Mouse (Mus musculus) c-Kit-negative CD71-positive TER-119-positive erythroid progenitor cells, embryonic 14.5 days (primary cell): ENCODE measurements around the gene Ahnak2.

ENCODE experiments used
- DNase-seq: peaks from one replicate; pipeline ENCODE4 v3.0.0-alpha.2; 2013; ENCODE audit warnings: low read depth, low spot score

The Ahnak2 gene

GRCm38 (mm10) chr12:112760154-112760926 lies 42.1 kb downstream of the Ahnak2 start, which contains the start of gene Pld4:
Gene Pld4 (plus strand): TSS chr12:112760655.
- DNase-seq, result no peak

GRCm38 (mm10) chr12:112759471-112759870 lies 43.0 kb downstream of the Ahnak2 start:
- DNase-seq, result no peak

- no peak for DNase-seq
These were observed 44.6 kb downstream of the Ahnak2 start for GRCm38 (mm10) chr12:112757896-112758295.

- DNase-seq, result no peak
These were observed 46.6 kb downstream of the Ahnak2 start for GRCm38 (mm10) chr12:112755900-112756299.

- no peak for DNase-seq
These were observed 50.1 kb downstream of the Ahnak2 start for GRCm38 (mm10) chr12:112752399-112752798.

- DNase-seq, result no peak
These were observed 51.5 kb downstream of the Ahnak2 start for GRCm38 (mm10) chr12:112750976-112751375.

- no peak for DNase-seq
These were observed 54.9 kb downstream of the Ahnak2 start for GRCm38 (mm10) chr12:112747606-112747970.

- no peak for DNase-seq
These were observed 55.5 kb downstream of the Ahnak2 start for GRCm38 (mm10) chr12:112746808-112747605.

- no peak for DNase-seq
These were observed 56.0 kb downstream of the Ahnak2 start for GRCm38 (mm10) chr12:112746461-112746807.

- DNase-seq, result no peak
These were observed 56.7 kb downstream of the Ahnak2 start for GRCm38 (mm10) chr12:112745716-112746115.

- DNase-seq, result no peak
These were observed 57.4 kb downstream of the Ahnak2 start for GRCm38 (mm10) chr12:112744891-112745580.

GRCm38 (mm10) chr12:112744211-112744610 lies 58.2 kb downstream of the Ahnak2 start:
- DNase-seq, result no peak

GRCm38 (mm10) chr12:112743168-112743975 lies 59.1 kb downstream of the Ahnak2 start:
- DNase-seq, result no peak

GRCm38 (mm10) chr12:112742768-112743167 lies 59.7 kb downstream of the Ahnak2 start:
- DNase-seq, result no peak

- no peak for DNase-seq
These were observed 63.4 kb downstream of the Ahnak2 start for GRCm38 (mm10) chr12:112739023-112739568.

GRCm38 (mm10) chr12:112738281-112739022 lies 64.0 kb downstream of the Ahnak2 start:
- no peak for DNase-seq

- no peak for DNase-seq
These were observed 64.7 kb downstream of the Ahnak2 start for GRCm38 (mm10) chr12:112737761-112738160.

GRCm38 (mm10) chr12:112737081-112737480 lies 65.4 kb downstream of the Ahnak2 start:
- no peak for DNase-seq

GRCm38 (mm10) chr12:112736636-112736925 lies 65.9 kb downstream of the Ahnak2 start:
- DNase-seq, result no peak

GRCm38 (mm10) chr12:112735896-112736635 lies 66.4 kb downstream of the Ahnak2 start:
- no peak for DNase-seq
